Mouse (Mus musculus) urinary bladder, postnatal 14 days (tissue): Measurements from ENCODE around the gene Fam50a.
"Not testable (repeated sequence)": the region's sequence is repeated elsewhere in the genome, so short reads cannot be mapped to it uniquely, and the experiment has no call there.

ENCODE experiments used
- DNase-seq: peaks from one replicate; pipeline ENCODE4 v3.0.0; 2021; ENCODE audit warnings: low spot score

Gene Fam50a

DNA sequence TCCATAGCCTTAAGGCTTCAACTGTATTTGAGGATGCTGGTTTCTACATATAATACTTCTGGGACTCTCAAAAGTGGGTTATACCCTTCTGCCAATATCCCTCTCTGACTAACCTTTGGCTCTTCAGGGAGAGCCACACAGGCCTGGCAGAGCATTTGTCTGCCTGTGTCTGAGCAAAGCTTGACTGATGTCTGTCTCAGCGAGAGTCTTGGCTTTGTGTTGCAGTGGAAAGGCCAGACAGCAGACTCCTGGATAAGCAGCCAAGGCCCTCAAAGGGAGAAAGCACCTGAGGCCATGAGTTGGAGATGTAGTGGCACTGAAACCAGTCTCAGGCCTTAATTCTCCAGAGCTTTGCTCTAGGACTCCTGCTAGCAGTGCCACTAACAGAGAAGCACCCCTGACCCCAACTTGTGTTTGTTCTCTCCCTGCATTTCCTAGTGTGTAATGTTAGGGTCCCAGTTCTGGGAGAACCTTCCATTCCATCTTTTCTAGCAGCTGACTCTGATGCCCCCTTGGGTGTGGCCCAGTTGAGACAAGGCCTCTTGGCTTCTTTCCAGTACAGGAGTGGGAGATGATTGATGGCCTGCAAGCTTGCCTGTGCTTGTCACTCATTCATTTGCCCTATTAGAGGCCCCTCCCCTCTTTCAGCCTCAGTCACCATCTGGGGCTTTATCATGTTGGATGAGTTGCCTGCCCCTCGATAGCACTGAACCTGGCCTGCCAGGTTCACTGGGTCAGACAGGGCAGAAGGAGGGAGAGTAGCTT, 17.5 kb downstream of the Fam50a start:
- DNase-seq = no peak

DNA sequence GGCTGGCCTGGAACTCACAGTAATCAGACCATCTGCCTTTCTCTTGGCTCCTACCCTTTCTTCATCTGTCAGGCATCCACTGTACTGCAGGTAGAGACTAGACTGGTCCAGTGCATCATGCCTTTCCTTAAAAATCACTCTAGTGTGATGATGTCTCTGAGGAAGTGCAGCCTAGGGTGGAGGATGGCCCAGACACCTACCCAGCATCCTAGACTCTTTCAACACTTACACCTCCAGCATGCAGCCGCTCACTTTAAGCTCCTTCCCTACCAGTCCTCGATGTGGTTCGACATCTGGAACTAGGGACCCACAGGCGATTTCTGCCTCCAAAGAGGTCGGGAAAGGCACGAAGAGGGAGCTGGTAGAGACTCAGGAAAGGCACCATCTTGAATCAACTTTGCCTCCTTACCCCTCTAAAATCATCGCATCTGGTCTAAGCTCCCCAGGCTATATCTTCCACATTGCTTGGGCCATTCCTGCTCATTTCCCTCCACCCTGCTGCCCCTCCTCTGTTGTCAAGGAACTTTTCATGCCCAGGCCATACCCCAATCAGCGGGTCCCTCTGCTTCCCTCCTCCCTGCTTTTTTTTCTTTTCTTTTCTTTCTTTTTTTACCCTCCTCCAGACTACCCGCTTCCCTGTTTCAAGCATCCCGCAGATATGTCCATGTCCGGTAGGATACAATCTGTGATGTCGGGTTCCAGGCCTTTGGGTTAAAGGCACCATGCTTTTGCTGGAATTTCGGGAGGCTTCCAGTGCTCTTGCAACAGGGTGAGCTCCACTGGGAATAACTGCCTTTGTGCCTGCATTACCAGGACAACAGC, 40.0 kb downstream of the Fam50a start:
- no peak for DNase-seq

- peak; percentile 79 for DNase-seq
These were observed 40.6 kb downstream of the Fam50a start, which contains the start of gene Lage3 for GRCm38 (mm10) chrX:74353467-74353770. Lage3 (minus strand) TSS chrX:74353618.

DNA sequence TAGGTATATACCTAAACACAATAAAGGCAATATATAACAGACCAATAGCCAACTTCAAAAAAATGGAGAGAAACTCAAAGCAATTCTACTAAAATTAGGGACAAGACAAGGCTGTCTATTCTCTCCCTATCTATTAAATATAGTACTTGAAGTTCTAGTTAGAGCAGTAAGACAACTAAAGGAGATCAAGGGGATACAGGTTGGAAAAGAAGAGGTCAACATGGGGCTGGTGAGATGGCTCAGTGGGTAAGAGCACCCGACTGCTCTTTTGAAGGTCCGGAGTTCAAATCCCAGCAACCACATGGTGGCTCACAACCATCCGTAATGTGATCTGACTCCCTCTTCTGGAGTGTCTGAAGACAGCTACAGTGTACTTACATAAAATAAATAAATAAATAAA, 44.2 kb downstream of the Fam50a start:
- not testable (repeated sequence) for DNase-seq

- DNase-seq = peak; percentile 58
These were observed 46.3 kb downstream of the Fam50a start for GRCm38 (mm10) chrX:74359171-74359570.

DNA sequence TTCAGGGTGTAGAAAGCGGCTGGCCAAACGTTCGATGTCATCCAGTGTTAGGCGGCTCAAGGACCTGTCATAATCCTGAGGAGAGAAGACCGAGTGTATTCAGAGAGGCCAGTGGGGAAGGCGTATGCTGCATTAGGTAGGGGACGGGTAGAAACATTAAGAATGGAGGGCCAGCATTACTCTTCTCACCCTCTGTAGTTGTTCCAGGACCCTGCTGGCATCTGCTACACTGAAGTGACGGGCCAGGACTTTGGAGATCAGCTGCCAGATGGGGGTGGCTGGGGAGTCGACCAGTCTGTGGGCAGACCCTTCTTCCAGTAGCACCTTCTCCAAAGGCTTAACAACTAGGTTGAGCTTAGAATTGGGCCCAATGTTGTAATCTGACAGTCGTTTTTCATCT, 54.7 kb downstream of the Fam50a start:
- DNase-seq = no peak

GRCm38 (mm10) chrX:74368209-74368909, 55.5 kb downstream of the Fam50a start:
- DNase-seq = peak; percentile 76
